Comparison of ENCODE assay signal across 8 mouse cellular contexts in genomic region chr9:20976961-20977689, GRCm38 (mm10). TPM values are rescaled to one million over a fixed set of nuclear protein-coding genes. Genes with fewer than 3 reads are reported as not detected.
A peak's percentile ranks its signal among the peaks of the same experiment; 100 is the strongest.
DNase-seq lines count a peak whose midpoint lies in the region; TF ChIP-seq lines count a peak whose summit lies in the region.

No protein-coding gene starts in this region.

- TF ChIP-seq POLR2A in heart, adult 2 months (IDR thresholded peaks at IDR 0.05; ENCODE audit: insufficient read depth, low read depth, low read length): no peak

- intact Hi-C loops in heart, adult 2 months (cut with DNase I): loop anchor here (1.0 to 2.0 kb wide), 2 partner anchors 24 to 78 kb away; partner anchors contain the start of gene Eif3g

- WGBS in heart, adult 2 months: 1% methylated on average over 4 of the region's 4 CpGs
- 3% methylated on average over 4 of the region's 4 CpGs for WGBS in hindbrain, embryonic 10.5 days
- 9% methylated on average over 4 of the region's 4 CpGs for WGBS in macrophage (ENCODE audit: missing documents)

- TF ChIP-seq EP300 in heart, adult 2 months (IDR thresholded peaks at IDR 0.05; ENCODE audit: insufficient read depth, low read depth, low read length): no peak

- no peak for DNase-seq in heart, adult 2 months
- DNase-seq in heart, postnatal 4 days: no peak
- peak; percentile 85 for DNase-seq in ES-CJ7 (ENCODE audit: low read depth, low spot score)
- peak; percentile 40 for DNase-seq in hindbrain, embryonic 10.5 days (ENCODE audit: low spot score)
- no peak for DNase-seq in thymus, postnatal 4 days
- no peak for DNase-seq in cerebellum, adult 18-20 months
- DNase-seq in layer of hippocampus, adult 18-20 months (ENCODE audit: low spot score in 2 of 2): no peak

- H3K27ac ChIP-seq in heart, adult 2 months: peak overlapping the region; percentile 88
- peak overlapping the region; percentile 91 for H3K27ac ChIP-seq in hindbrain, embryonic 10.5 days
- H3K27ac ChIP-seq in macrophage: peak overlapping the region; percentile 90

- TF ChIP-seq CTCF in heart, adult 2 months (IDR thresholded peaks at IDR 0.05): peak; percentile 22; the same call in 1 of the 2 replicates

- H3K27me3 ChIP-seq in heart, adult 2 months (ENCODE audit: control insufficient read depth, insufficient read depth, low read length): no peaks in the 10 kb centered on the region
- H3K27me3 ChIP-seq in hindbrain, embryonic 10.5 days (ENCODE audit: insufficient read depth, poor library complexity, severe bottlenecking): peaks cover 12% of the 10 kb centered on the region; the same call in 1 of the 2 replicates

- 0 out of 2 replicates have a peak overlapping the region, but pooled peaks have one; percentile 31 for H3K9ac ChIP-seq in heart, adult 2 months (ENCODE audit: low read depth, low read length)

- no peaks in the 10 kb centered on the region for H3K9me3 ChIP-seq in hindbrain, embryonic 10.5 days

- H3K4me3 ChIP-seq in heart, adult 2 months: peak overlapping the region; percentile 82
- peak overlapping the region; percentile 87 for H3K4me3 ChIP-seq in hindbrain, embryonic 10.5 days
- peak overlapping the region; percentile 98; the same call in 1 of the 2 replicates for H3K4me3 ChIP-seq in macrophage (ENCODE audit: inconsistent target)

- H3K4me1 ChIP-seq in heart, adult 2 months (ENCODE audit: control insufficient read depth, insufficient read depth, low read length): peaks cover 9% of the 10 kb centered on the region
- peaks cover 51% of the 10 kb centered on the region for H3K4me1 ChIP-seq in hindbrain, embryonic 10.5 days (replicated peaks)

- no peaks in the 10 kb centered on the region; the same call in 1 of the 2 replicates for H3K79me2 ChIP-seq in heart, adult 2 months (replicated peaks; ENCODE audit: control insufficient read depth, insufficient read depth, low read length)
- H3K79me2 ChIP-seq in macrophage (ENCODE audit: inconsistent target): peaks cover 42% of the 10 kb centered on the region

- H3K36me3 ChIP-seq in heart, adult 2 months (ENCODE audit: control insufficient read depth, insufficient read depth, low read length): no peaks in the 10 kb centered on the region
- no peaks in the 10 kb centered on the region for H3K36me3 ChIP-seq in hindbrain, embryonic 10.5 days
- H3K36me3 ChIP-seq in macrophage (ENCODE audit: inconsistent target): peaks cover 6% of the 10 kb centered on the region; the same call in 1 of the 2 replicates

RNA-seq across cellular contexts. Expression of gene S1pr2, which starts 0.5 kb away (rescaled TPM):
- total RNA-seq in heart, adult 2 months (2021): 1 to 10 TPM; 2.8 to 3.2 TPM
- polyA plus RNA-seq in heart, adult 2 months (2012; rRNA removed): 4.2 and 6.1 TPM in 2 replicates
- 10 to 100 TPM in 1 of 2 experiments, 1 to 10 TPM in 1; 8.4 to 11.1 TPM for total RNA-seq in heart, postnatal 4 days (2021)
- polyA plus RNA-seq in hindbrain, embryonic 10.5 days (2016; fragmentation: Nextera tagmentation; extraction: Ambion mirVana): 24.2 and 25.2 TPM in 2 replicates
- 10 to 100 TPM in 19 of 26 experiments, 1 to 10 TPM in 7; 4.2 to 77.2 (median 16.0) TPM for total RNA-seq in macrophage (2018; cell fraction: chromatin; rRNA removed)
- total RNA-seq in macrophage (2018; cell fraction: cytosol; rRNA removed): 10 to 100 TPM in 25 of 26 experiments, 1 to 10 TPM in 1; 9.4 to 57.2 (median 41.3) TPM
- total RNA-seq in macrophage (2018; cell fraction: nucleus; rRNA removed): 10 to 100 TPM; 12.2 to 88.6 (median 34.5) TPM
- 16.4 to 43.0 TPM (median 32.4 TPM) in 3 replicates for polyA plus RNA-seq in macrophage (2018)
- 1 to 10 TPM; 1.6 to 2.1 TPM for total RNA-seq in layer of hippocampus, adult 18-20 months (2021)

RNA-seq across cellular contexts. Expression of gene Dnmt1, which starts 17.4 kb away (rescaled TPM):
- 10 to 100 TPM; 11.1 to 11.6 TPM for total RNA-seq in heart, adult 2 months (2021)
- 9.1 and 11.7 TPM in 2 replicates for polyA plus RNA-seq in heart, adult 2 months (2012; rRNA removed)
- total RNA-seq in heart, postnatal 4 days (2021): 10 to 100 TPM; 66.7 to 68.2 TPM
- 104 and 150 TPM in 2 replicates for polyA plus RNA-seq in hindbrain, embryonic 10.5 days (2016; fragmentation: Nextera tagmentation; extraction: Ambion mirVana)
- 100 to 1,000 TPM in 10 of 26 experiments, 10 to 100 TPM in 16; 13.2 to 201 (median 81.1) TPM for total RNA-seq in macrophage (2018; cell fraction: chromatin; rRNA removed)
- total RNA-seq in macrophage (2018; cell fraction: cytosol; rRNA removed): 10 to 100 TPM; 20.1 to 48.9 (median 40.0) TPM
- total RNA-seq in macrophage (2018; cell fraction: nucleus; rRNA removed): 100 to 1,000 TPM in 1 of 26 experiments, 10 to 100 TPM in 25; 17.4 to 162 (median 47.9) TPM
- polyA plus RNA-seq in macrophage (2018): 37.5 to 90.6 TPM (median 56.1 TPM) in 3 replicates
- 10 to 100 TPM; 32.1 to 34.7 TPM for total RNA-seq in layer of hippocampus, adult 18-20 months (2021)

RNA-seq across cellular contexts. Expression of gene Mrpl4, which starts 25.4 kb away (rescaled TPM):
- total RNA-seq in heart, adult 2 months (2021): 100 to 1,000 TPM; 124 to 130 TPM
- 173 and 226 TPM in 2 replicates for polyA plus RNA-seq in heart, adult 2 months (2012; rRNA removed)
- total RNA-seq in heart, postnatal 4 days (2021): 10 to 100 TPM; 85.7 to 98.0 TPM
- polyA plus RNA-seq in hindbrain, embryonic 10.5 days (2016; fragmentation: Nextera tagmentation; extraction: Ambion mirVana): 136 and 150 TPM in 2 replicates
- 10 to 100 TPM; 13.5 to 52.6 (median 33.4) TPM for total RNA-seq in macrophage (2018; cell fraction: chromatin; rRNA removed)
- 10 to 100 TPM; 37.6 to 59.8 (median 51.4) TPM for total RNA-seq in macrophage (2018; cell fraction: cytosol; rRNA removed)
- 10 to 100 TPM; 10.2 to 51.7 (median 31.3) TPM for total RNA-seq in macrophage (2018; cell fraction: nucleus; rRNA removed)
- polyA plus RNA-seq in macrophage (2018): 27.9 to 56.9 TPM (median 50.5 TPM) in 3 replicates
- total RNA-seq in layer of hippocampus, adult 18-20 months (2021): 10 to 100 TPM; 61.0 to 61.9 TPM

RNA-seq across cellular contexts. Expression of gene Icam1, which starts 38.7 kb away (rescaled TPM):
- 1 to 10 TPM; 7.6 to 9.2 TPM for total RNA-seq in heart, adult 2 months (2021)
- polyA plus RNA-seq in heart, adult 2 months (2012; rRNA removed): 12.4 and 15.3 TPM in 2 replicates
- total RNA-seq in heart, postnatal 4 days (2021): 1 to 10 TPM; 8.0 to 8.5 TPM
- polyA plus RNA-seq in hindbrain, embryonic 10.5 days (2016; fragmentation: Nextera tagmentation; extraction: Ambion mirVana): 5.1 and 5.8 TPM in 2 replicates
- 1,000 to 10,000 TPM in 13 of 26 experiments, 100 to 1,000 TPM in 10, 10 to 100 TPM in 3; 57.0 to 3,038 (median 1,000) TPM for total RNA-seq in macrophage (2018; cell fraction: chromatin; rRNA removed)
- total RNA-seq in macrophage (2018; cell fraction: cytosol; rRNA removed): 1,000 to 10,000 TPM in 2 of 26 experiments, 100 to 1,000 TPM in 18, 10 to 100 TPM in 6; 49.9 to 1,322 (median 265) TPM
- 1,000 to 10,000 TPM in 17 of 26 experiments, 100 to 1,000 TPM in 8, 10 to 100 TPM in 1; 95.6 to 2,581 (median 1,271) TPM for total RNA-seq in macrophage (2018; cell fraction: nucleus; rRNA removed)
- 35.3 to 116 TPM (median 39.2 TPM) in 3 replicates for polyA plus RNA-seq in macrophage (2018)
- total RNA-seq in layer of hippocampus, adult 18-20 months (2021): 1 to 10 TPM; 2.0 to 2.6 TPM

RNA-seq across cellular contexts. Expression of gene Icam4, which starts 52.0 kb away (rescaled TPM):
- 1 to 10 TPM in 1 of 2 experiments, under 1 TPM in 1; 0.84 to 1.0 TPM for total RNA-seq in heart, adult 2 months (2021)
- polyA plus RNA-seq in heart, adult 2 months (2012; rRNA removed): 0.70 and 1.4 TPM in 2 replicates
- under 1 TPM; 0.27 to 0.93 TPM for total RNA-seq in heart, postnatal 4 days (2021)
- 5.9 and 6.0 TPM in 2 replicates for polyA plus RNA-seq in hindbrain, embryonic 10.5 days (2016; fragmentation: Nextera tagmentation; extraction: Ambion mirVana)
- 10 to 100 TPM in 15 of 26 experiments, 1 to 10 TPM in 8, under 1 TPM in 2, not detected in 1; 0.90 to 99.5 (median 13.5) TPM for total RNA-seq in macrophage (2018; cell fraction: chromatin; rRNA removed)
- total RNA-seq in macrophage (2018; cell fraction: cytosol; rRNA removed): 1 to 10 TPM in 5 of 26 experiments, under 1 TPM in 17, not detected in 4; 0.17 to 1.9 (median 0.36) TPM
- 10 to 100 TPM in 8 of 26 experiments, 1 to 10 TPM in 14, under 1 TPM in 1, not detected in 3; 0.72 to 41.5 (median 6.8) TPM for total RNA-seq in macrophage (2018; cell fraction: nucleus; rRNA removed)
- not detected in 3 replicates for polyA plus RNA-seq in macrophage (2018)
- total RNA-seq in layer of hippocampus, adult 18-20 months (2021): 1 to 10 TPM in 1 of 2 experiments, under 1 TPM in 1; 0.97 to 1.2 TPM

Comparison
In these comparisons a context has a peak if more than half of its experiments do, and no peak if none do; other contexts are left out.
1. DNase-seq: peak in ES-CJ7 (single experiment) and hindbrain, embryonic 10.5 days (single experiment); none in heart, adult 2 months (0 of 2), heart, postnatal 4 days (single experiment), thymus, postnatal 4 days (single experiment), cerebellum, adult 18-20 months (0 of 2) and layer of hippocampus, adult 18-20 months (0 of 2).
2. Peak in every context shown above with its lines, with median percentiles within 50 percentile points of each other: H3K27ac ChIP-seq and H3K4me3 ChIP-seq.